Mouse (Mus musculus) lung, adult 18-20 months (tissue): ENCODE measurements around the gene Cep104.

Experiments
- DNase-seq, 2 experiments: peaks; one replicate each; pipeline ENCODE4 v3.0.0; 2022; ENCODE audit warnings: mixed read lengths in 2 of 2

Gene Cep104

GRCm38 (mm10) chr4:153993505-153993904 is 18.5 kb downstream of the Cep104 start:
- DNase-seq = no peak

GRCm38 (mm10) chr4:154005488-154005887 is 30.5 kb downstream of the Cep104 start:
- no peak for DNase-seq

- DNase-seq = no peak
These were observed 31.3 kb downstream of the Cep104 start for GRCm38 (mm10) chr4:154006264-154006663.

- peak; percentile 76 to 81 for DNase-seq
These were observed 32.8 kb downstream of the Cep104 start for GRCm38 (mm10) chr4:154007759-154008158.

- no peak for DNase-seq
These were observed 36.1 kb downstream of the Cep104 start for GRCm38 (mm10) chr4:154010907-154011645.

GRCm38 (mm10) chr4:154011646-154012089 is 36.7 kb downstream of the Cep104 start, which contains the start of gene Lrrc47:
Gene Lrrc47 (plus strand): TSS chr4:154011731.
- peak; percentile 83 to 86 for DNase-seq

- DNase-seq = no peak
These were observed 37.3 kb downstream of the Cep104 start for GRCm38 (mm10) chr4:154012132-154012882.

- no peak for DNase-seq
These were observed 40.5 kb downstream of the Cep104 start for GRCm38 (mm10) chr4:154015476-154015875.

- peak; percentile 63 to 67 for DNase-seq
These were observed 44.6 kb downstream of the Cep104 start for GRCm38 (mm10) chr4:154019571-154019970.

- DNase-seq = peak in 1 of 2 experiments; percentile 44
These were observed 46.4 kb downstream of the Cep104 start for GRCm38 (mm10) chr4:154021432-154021831.

- DNase-seq = peak; percentile 88 to 94
These were observed 47.4 kb downstream of the Cep104 start for GRCm38 (mm10) chr4:154022407-154022806.

GRCm38 (mm10) chr4:154022844-154023243 is 47.9 kb downstream of the Cep104 start:
- DNase-seq = no peak

- peak in 1 of 2 experiments; percentile 37 for DNase-seq
These were observed 49.0 kb downstream of the Cep104 start for GRCm38 (mm10) chr4:154023754-154024601.

GRCm38 (mm10) chr4:154024729-154025521 is 49.9 kb downstream of the Cep104 start:
- peak in 1 of 2 experiments; percentile 43 for DNase-seq

GRCm38 (mm10) chr4:154025641-154026440 is 50.8 kb downstream of the Cep104 start, which contains the start of gene Smim1:
Gene Smim1 (minus strand): TSS chr4:154026230.
- DNase-seq = peak; percentile 89 to 93

- DNase-seq = no peak
These were observed 51.4 kb downstream of the Cep104 start for GRCm38 (mm10) chr4:154026441-154026761.

GRCm38 (mm10) chr4:154028066-154028465 is 53.1 kb downstream of the Cep104 start:
- no peak for DNase-seq

- no peak for DNase-seq
These were observed 53.7 kb downstream of the Cep104 start for GRCm38 (mm10) chr4:154028646-154029045.

GRCm38 (mm10) chr4:154037123-154037522 is 62.1 kb downstream of the Cep104 start:
- no peak for DNase-seq

GRCm38 (mm10) chr4:154042577-154042976 is 67.6 kb downstream of the Cep104 start, which contains the start of gene Ccdc27:
Gene Ccdc27 (minus strand): TSS chr4:154042677.
- DNase-seq = no peak

GRCm38 (mm10) chr4:154045837-154046236 is 70.8 kb downstream of the Cep104 start:
- no peak for DNase-seq
